Comparison of ENCODE assay signal across 31 mouse cellular contexts in the genomic region with DNA sequence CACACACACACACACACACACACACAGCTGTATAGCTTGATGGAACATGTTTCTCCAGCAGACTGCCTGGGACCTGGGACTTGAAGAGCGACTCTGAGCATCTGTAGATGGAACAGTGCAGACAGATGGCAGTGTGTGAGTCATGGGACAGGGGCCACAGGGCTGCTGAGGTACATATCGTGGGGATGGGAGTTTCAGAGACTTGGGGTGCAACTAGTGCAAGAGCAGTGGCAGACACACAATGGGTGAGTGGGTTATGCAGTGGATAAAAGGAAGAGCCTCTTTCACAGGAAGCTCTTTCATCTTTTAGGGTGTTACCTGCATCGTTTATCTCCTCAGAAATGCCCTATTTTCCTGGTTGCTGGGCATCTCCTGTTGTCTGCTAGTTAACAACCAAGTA. TPM values are rescaled to one million over a fixed set of nuclear protein-coding genes. Genes with fewer than 3 reads are reported as not detected.
A peak's percentile ranks its signal among the peaks of the same experiment; 100 is the strongest.
DNase-seq lines count a peak whose midpoint lies in the region; ATAC-seq lines count a peak whose summit lies in the region.
"Had no signal": no experiment of that assay in that cellular context is flagged by ENCODE, and none has a peak within 500 bp of the region (broad histone marks: within the 10 kb centered on the region; RNA-seq: fewer than 3 reads in every experiment).

No protein-coding gene starts in this region.

- H3K9ac ChIP-seq in heart, embryonic 12.5 days = no peak overlapping the region
- H3K9ac ChIP-seq: embryonic facial prominence, embryonic 13.5 days; forebrain, embryonic 15.5 days; heart, embryonic 13.5 days; hindbrain, embryonic 15.5 days; intestine, embryonic 15.5 days; liver, embryonic 14.5 days; neural tube, embryonic 12.5 days had no signal

- H3K27ac ChIP-seq in heart, embryonic 12.5 days (ENCODE audit: poor library complexity, severe bottlenecking) = no peak overlapping the region
- H3K27ac ChIP-seq: embryonic facial prominence, embryonic 13.5 days; forebrain, embryonic 10.5 days; forebrain, embryonic 15.5 days; heart, adult 2 months; heart, embryonic 13.5 days; hindbrain, embryonic 10.5 days; hindbrain, embryonic 15.5 days; intestine, embryonic 15.5 days; kidney, postnatal 0 days; liver, embryonic 14.5 days; neural tube, embryonic 12.5 days had no signal

- H3K9me3 ChIP-seq in heart, embryonic 12.5 days (replicated peaks) = no peaks in the 10 kb centered on the region
- H3K9me3 ChIP-seq: embryonic facial prominence, embryonic 13.5 days; forebrain, embryonic 10.5 days; forebrain, embryonic 15.5 days; G1E; heart, embryonic 13.5 days; hindbrain, embryonic 10.5 days; hindbrain, embryonic 15.5 days; intestine, embryonic 15.5 days; neural tube, embryonic 12.5 days had no signal

- 89% methylated on average over 3 of the region's 3 CpGs for WGBS in heart, embryonic 12.5 days

- peaks cover 34% of the 10 kb centered on the region; the same call in 1 of the 2 replicates for H3K36me3 ChIP-seq in heart, embryonic 12.5 days
- H3K36me3 ChIP-seq: forebrain, embryonic 15.5 days; hindbrain, embryonic 15.5 days had no signal

- no peak overlapping the region for H3K4me3 ChIP-seq in heart, embryonic 12.5 days
- H3K4me3 ChIP-seq: embryonic facial prominence, embryonic 13.5 days; forebrain, embryonic 10.5 days; forebrain, embryonic 15.5 days; heart, adult 2 months; heart, embryonic 13.5 days; hindbrain, embryonic 10.5 days; hindbrain, embryonic 15.5 days; intestine, embryonic 15.5 days; neural tube, embryonic 12.5 days had no signal

- intact Hi-C loops in left cerebral cortex, postnatal 36 days (cut with DNase I) = no loop called here

- ATAC-seq in activated CD4-positive, CD25-positive, alpha-beta regulatory T cell, adult 4 months = peak; percentile 65
- ATAC-seq in heart, embryonic 12.5 days (ENCODE audit: insufficient number of reproducible peaks, low FRiP score) = no peak
- ATAC-seq: forebrain, embryonic 15.5 days; intestine, embryonic 15.5 days; midbrain, embryonic 16.5 days had no signal

- no peak overlapping the region for H3K4me2 ChIP-seq in heart, embryonic 12.5 days
- H3K4me2 ChIP-seq: embryonic facial prominence, embryonic 13.5 days; forebrain, embryonic 15.5 days; heart, embryonic 13.5 days; hindbrain, embryonic 15.5 days; intestine, embryonic 15.5 days; midbrain, embryonic 11.5 days; neural tube, embryonic 12.5 days had no signal

- H3K4me1 ChIP-seq in heart, embryonic 12.5 days (replicated peaks) = peaks cover 20% of the 10 kb centered on the region
- H3K4me1 ChIP-seq: embryonic facial prominence, embryonic 13.5 days; forebrain, embryonic 15.5 days; intestine, embryonic 15.5 days; neural tube, embryonic 12.5 days had no signal

- no peaks in the 10 kb centered on the region for H3K27me3 ChIP-seq in heart, embryonic 12.5 days (replicated peaks)
- H3K27me3 ChIP-seq: embryonic facial prominence, embryonic 13.5 days; forebrain, embryonic 15.5 days; heart, embryonic 13.5 days; hindbrain, embryonic 15.5 days; intestine, embryonic 15.5 days; neural tube, embryonic 12.5 days had no signal

- peak; percentile 37 for DNase-seq in CD4-positive, CD25-positive, alpha-beta regulatory T cell, adult 2 months (ENCODE audit: low read depth, low spot score)
- DNase-seq in thymus, postnatal 0 days (ENCODE audit: low spot score) = peak; percentile 35
- peak; percentile 49 for DNase-seq in thymus, postnatal 4 days
- DNase-seq in adrenal gland, adult (ENCODE audit: inconsistent age in 2 of 2, low spot score in 1 of 2) = no peak
- no peak for DNase-seq in left cerebral cortex, postnatal 36 days (ENCODE audit: low spot score in 2 of 2)
- DNase-seq: adrenal gland, postnatal 25 days; cerebellum, adult 11-12 months; cerebellum, postnatal 10 days; gastrocnemius, postnatal 25 days; heart, adult 2 months; heart, postnatal 10 days; kidney, adult 8-10 months; layer of hippocampus, postnatal 36 days; liver; lung, adult 2 months; lung, postnatal 14 days had no signal

RNA-seq across cellular contexts. Expression of gene Hivep1, which starts 25.8 kb away (rescaled TPM):
- 10 to 100 TPM in 1 of 2 experiments, 1 to 10 TPM in 1; 9.0 to 16.6 TPM for polyA plus RNA-seq in activated CD4-positive, CD25-positive, alpha-beta regulatory T cell, adult 4 months (2017; shearing (Covaris generic))
- 8.3 and 12.2 TPM in 2 replicates for polyA plus RNA-seq in thymus, postnatal 0 days (2015; fragmentation: Nextera tagmentation; extraction: Ambion mirVana)
- total RNA-seq in left cerebral cortex, postnatal 36 days (2021) = 10 to 100 TPM; 60.9 to 61.3 TPM
- 10.2 and 10.8 TPM in 2 replicates for polyA plus RNA-seq in heart, embryonic 12.5 days (2016; fragmentation: Nextera tagmentation; extraction: Ambion mirVana)

Comparison
In these comparisons a context has a peak if more than half of its experiments do, and no peak if none do; other contexts are left out.
1. DNase-seq: peak in CD4-positive, CD25-positive, alpha-beta regulatory T cell, adult 2 months (single experiment), thymus, postnatal 0 days (single experiment) and thymus, postnatal 4 days (single experiment); none in adrenal gland, adult (0 of 2) and left cerebral cortex, postnatal 36 days (0 of 2).